Mouse (Mus musculus) forebrain, embryonic 13.5 days (tissue): ENCODE measurements around the gene Zfp964. TPM values are rescaled to one million over a fixed set of nuclear protein-coding genes. Genes with fewer than 3 reads are reported as not detected.
"Not testable (repeated sequence)": the region's sequence is repeated elsewhere in the genome, so short reads cannot be mapped to it uniquely, and the experiment has no call there.

Experiments
- ATAC-seq: fragments of 200-750 bp; cut with Nextera tagmentation; 2 replicates; pipeline ENCODE4 v1.8.0; 2017
- H3K27ac ChIP-seq: fragments of 300-500 bp; sonication (generic); 2 replicates; pipeline ENCODE4 v1.5.1; 2015; ENCODE audit warnings: inconsistent platforms, mild to moderate bottlenecking, moderate library complexity
- H3K27me3 ChIP-seq: fragments of 300-500 bp; sonication (generic); 2 replicates; pipeline ENCODE4 v1.6.1; 2015; ENCODE audit warnings: mild to moderate bottlenecking, inconsistent platforms
- H3K36me3 ChIP-seq: fragments of 300-500 bp; sonication (generic); 2 replicates; pipeline ENCODE4 v1.6.1; 2015; ENCODE audit warnings: mild to moderate bottlenecking, inconsistent platforms; ENCODE audit not compliant: poor library complexity, severe bottlenecking
- H3K4me1 ChIP-seq: fragments of 300-500 bp; sonication (generic); 2 replicates; pipeline ENCODE4 v1.6.1; 2015; ENCODE audit warnings: inconsistent platforms
- H3K4me2 ChIP-seq: fragments of 300-500 bp; sonication (generic); 2 replicates; pipeline ENCODE4 v1.6.1; 2015; ENCODE audit warnings: inconsistent platforms, mild to moderate bottlenecking, moderate library complexity
- H3K4me3 ChIP-seq: fragments of 300-500 bp; sonication (generic); 2 replicates; pipeline ENCODE4 v1.5.1; 2015; ENCODE audit warnings: mild to moderate bottlenecking, inconsistent platforms
- H3K9ac ChIP-seq: fragments of 300-500 bp; sonication (generic); 2 replicates; pipeline ENCODE4 v1.6.1; 2015; ENCODE audit warnings: mild to moderate bottlenecking, inconsistent platforms
- H3K9me3 ChIP-seq: fragments of 300-500 bp; sonication (generic); replicated peaks from 2 replicates; pipeline ENCODE4 v1.6.1; 2016; ENCODE audit warnings: inconsistent platforms
- WGBS: fragments of 180-500 bp; shearing (Covaris S2); methylation state at CpG from one replicate; pipeline ENCODE4 v1.1.7; 2015; 5-methylcytosine and 5-hydroxymethylcytosine counted together
- polyA plus RNA-seq: library from polyadenylated mRNA; unstranded; fragments of >200 nt; fragmentation: Nextera tagmentation; extraction: Ambion mirVana; gene quantifications from 2 replicates; pipeline ENCODE4 v1.2.1, GENCODE M21; 2015

Zfp964 gene
- polyA plus RNA-seq, result 1.9 TPM in 2 replicates

DNA sequence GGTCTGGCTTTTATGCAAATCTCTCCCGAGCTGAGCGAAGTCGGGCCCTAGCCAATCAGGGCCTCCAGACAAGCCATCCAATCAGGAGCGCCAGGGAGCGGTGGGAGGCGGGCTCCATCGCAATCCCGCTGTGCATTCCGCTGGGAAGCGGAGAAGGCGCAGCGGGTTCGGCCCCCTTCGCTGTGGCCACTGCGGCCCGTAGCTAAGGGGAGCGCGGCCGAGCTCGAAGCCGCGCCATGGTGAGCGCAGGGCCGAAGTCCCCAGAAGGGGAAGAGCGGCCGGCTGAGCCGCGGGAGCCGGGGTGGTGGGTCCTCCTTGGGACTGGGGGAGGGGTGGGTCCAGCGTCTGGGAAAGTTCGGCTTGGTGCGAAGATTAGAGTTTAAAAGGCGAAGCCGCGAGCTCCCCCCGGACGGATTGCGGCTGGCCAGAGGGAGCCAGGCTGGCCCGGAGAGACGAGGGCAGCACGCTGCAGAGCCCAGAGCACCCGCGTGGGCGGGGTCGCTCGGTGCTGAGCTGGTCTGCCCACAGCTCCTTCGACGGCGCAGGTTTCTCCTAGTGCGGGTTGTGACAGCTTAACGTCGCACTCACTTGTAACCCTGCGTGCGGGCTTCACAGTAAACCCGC, at the start of gene Zfp964:
TSS of gene Zfp964 (plus strand) at position 122 of the 624 bp plus-strand sequence.
- H3K27ac ChIP-seq, result peak within 1 kb of the TSS; percentile 82
- under 1% methylated on average over 53 of the region's 55 CpGs for WGBS
- peak within 1 kb of the TSS; percentile 65 for H3K4me3 ChIP-seq
- ATAC-seq, result peak; percentile 99
- peak within 1 kb of the TSS; percentile 89 for H3K4me2 ChIP-seq
- peak within 1 kb of the TSS; percentile 78 for H3K9ac ChIP-seq
- no peaks in the 10 kb centered on the region for H3K9me3 ChIP-seq
- H3K4me1 ChIP-seq, result peaks cover 8% of the 10 kb centered on the region; the same call in 1 of the 2 replicates
- peaks cover 2% of the 10 kb centered on the region; the same call in 1 of the 2 replicates for H3K27me3 ChIP-seq
- H3K36me3 ChIP-seq, result 0 out of 2 replicates have a peak, but pooled peaks cover under 1% of the 10 kb centered on the region

DNA sequence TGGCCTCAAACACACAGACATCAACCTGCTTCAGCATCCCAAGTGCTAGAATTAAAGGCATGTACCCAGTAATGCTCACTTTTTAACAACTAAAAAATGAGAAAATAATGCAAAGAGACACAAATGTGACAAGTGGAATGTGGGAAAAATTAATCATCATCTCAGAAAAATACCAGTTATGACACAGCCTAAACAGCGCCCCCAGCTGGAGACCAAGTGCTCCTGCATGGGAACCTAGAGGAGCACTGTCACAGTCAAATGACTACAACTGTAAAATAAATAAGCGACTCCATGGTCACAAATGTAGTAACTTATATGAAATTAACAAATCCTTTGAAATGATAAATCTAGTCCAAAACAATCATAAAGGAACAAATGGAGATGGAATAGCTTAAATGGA, 39.6 kb upstream of the Zfp964 start:
- H3K4me3 ChIP-seq, result no peak overlapping the region
- no peak overlapping the region for H3K27ac ChIP-seq
- H3K4me1 ChIP-seq, result no peaks in the 10 kb centered on the region
- no peak overlapping the region for H3K9ac ChIP-seq
- 63% methylated on average over 2 of the region's 2 CpGs for WGBS
- peaks cover 85% of the 10 kb centered on the region for H3K36me3 ChIP-seq
- H3K9me3 ChIP-seq, result no peaks in the 10 kb centered on the region
- H3K27me3 ChIP-seq, result no peaks in the 10 kb centered on the region
- ATAC-seq, result no peak
- H3K4me2 ChIP-seq, result no peak overlapping the region

DNA sequence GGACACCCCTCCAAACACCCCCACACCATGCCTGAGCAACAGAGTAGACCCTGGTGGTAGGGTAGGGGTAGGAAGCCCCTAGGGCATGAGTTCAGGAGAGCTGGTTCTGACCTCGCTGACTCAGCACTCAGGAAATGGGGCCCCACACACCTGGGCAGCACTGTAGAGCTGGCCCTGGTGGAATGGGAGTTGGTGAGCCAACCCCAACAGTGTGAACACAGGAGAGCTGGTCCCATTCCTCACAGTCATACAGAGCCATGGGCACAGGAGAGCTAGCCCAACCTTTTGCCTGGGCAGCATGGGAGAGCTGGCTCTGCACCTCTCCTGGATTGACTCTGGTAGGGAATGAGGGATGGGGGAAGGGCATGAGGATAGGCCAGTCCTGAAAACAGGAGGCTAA, 36.2 kb upstream of the Zfp964 start:
- peaks cover 2% of the 10 kb centered on the region for H3K4me1 ChIP-seq
- ATAC-seq, result 0 out of 2 replicates have a peak, but pooled peaks have one; percentile 19
- H3K4me3 ChIP-seq, result no peak overlapping the region
- H3K36me3 ChIP-seq, result peaks cover 54% of the 10 kb centered on the region
- no peaks in the 10 kb centered on the region for H3K27me3 ChIP-seq
- H3K9ac ChIP-seq, result no peak overlapping the region
- H3K4me2 ChIP-seq, result no peak overlapping the region
- no peaks in the 10 kb centered on the region for H3K9me3 ChIP-seq
- H3K27ac ChIP-seq, result no peak overlapping the region
- WGBS, result 92% methylated on average over 1 of the region's 1 CpGs

DNA sequence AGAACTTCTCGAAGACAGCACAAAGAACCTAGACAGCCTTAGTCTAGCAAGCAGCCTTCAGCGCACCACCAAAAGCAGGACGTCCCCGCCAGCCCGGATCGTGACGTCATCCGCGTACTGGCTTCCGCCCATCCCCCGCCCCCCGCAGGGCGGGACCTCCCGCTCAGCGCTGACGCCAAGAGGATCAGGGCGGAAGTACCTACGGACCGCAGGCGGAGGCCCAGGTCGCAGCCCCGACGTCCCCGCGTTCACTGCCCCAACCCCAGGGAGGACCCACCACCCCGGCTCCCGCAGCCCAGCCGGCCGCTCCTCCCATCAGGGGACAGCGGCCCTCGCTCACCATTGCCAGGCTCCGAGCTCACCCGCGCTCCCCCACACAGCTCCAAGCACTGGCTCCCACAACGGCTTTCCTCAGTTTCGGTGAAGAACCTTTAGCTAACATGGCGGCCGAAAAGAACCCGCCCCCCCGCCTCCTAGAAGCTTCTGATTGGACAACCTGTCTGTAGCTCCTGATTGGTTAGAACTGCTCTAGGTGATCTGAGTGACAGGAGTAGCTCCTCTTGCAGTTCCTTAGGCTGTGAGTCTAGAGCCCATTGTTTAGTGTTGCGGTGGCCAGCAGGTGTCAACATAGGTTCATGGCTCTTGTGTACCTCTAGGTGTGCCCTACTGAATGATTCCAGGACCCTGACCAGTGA, 29.0 kb upstream of the Zfp964 start, which contains the start of gene Zfp868:
TSS of gene Zfp868 (minus strand) at position 454 of the 695 bp plus-strand sequence.
- peak; percentile 99 for ATAC-seq
- Histone ChIP-seq H3K9me3 (no peaks in the 10 kb centered on the region), H3K27ac (peak within 1 kb of the TSS; percentile 98), H3K4me3 (peak within 1 kb of the TSS; percentile 72), H3K36me3 (0 out of 2 replicates have a peak, but pooled peaks cover 8% of the 10 kb centered on the region), H3K4me1 (peaks cover 14% of the 10 kb centered on the region), H3K9ac (peak within 1 kb of the TSS; percentile 91), H3K27me3 (no peaks in the 10 kb centered on the region), H3K4me2 (peak within 1 kb of the TSS; percentile 59)
- WGBS, result 1% methylated on average over 39 of the region's 41 CpGs

DNA sequence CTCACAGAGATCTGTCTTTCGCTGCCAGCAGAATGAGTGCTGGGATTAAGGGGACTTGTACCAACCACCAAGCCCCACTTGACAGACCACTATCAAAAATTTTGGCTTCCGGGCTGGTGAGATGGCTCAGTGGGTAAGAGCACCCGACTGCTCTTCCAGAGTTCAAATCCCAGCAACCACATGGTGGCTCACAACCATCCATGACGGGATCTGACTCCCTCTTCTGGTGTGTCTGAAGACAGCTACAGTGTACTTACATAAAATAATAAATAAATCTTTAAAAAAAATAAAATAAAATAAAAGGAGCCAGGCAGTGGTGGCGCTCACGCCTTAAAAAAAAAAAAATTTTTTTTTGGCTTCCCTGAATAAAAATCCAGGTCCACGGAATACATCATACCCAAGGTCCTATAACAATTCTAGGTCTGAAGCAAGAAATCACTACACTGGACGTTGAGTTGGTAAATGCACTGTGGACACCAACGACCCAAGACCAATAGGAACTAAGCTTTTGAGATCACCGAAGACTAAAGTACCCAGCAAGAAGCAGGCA, 396 bp upstream of the Zfp964 start:
- no peaks in the 10 kb centered on the region for H3K9me3 ChIP-seq
- H3K27me3 ChIP-seq, result peaks cover 2% of the 10 kb centered on the region; the same call in 1 of the 2 replicates
- 45% methylated on average over 10 of the region's 10 CpGs for WGBS
- H3K4me1 ChIP-seq, result peaks cover 8% of the 10 kb centered on the region; the same call in 1 of the 2 replicates
- peak overlapping the region; percentile 89 for H3K4me2 ChIP-seq
- no peak overlapping the region for H3K27ac ChIP-seq
- H3K36me3 ChIP-seq, result no peaks in the 10 kb centered on the region
- peak overlapping the region; percentile 78; the same call in 1 of the 2 replicates for H3K9ac ChIP-seq
- peak overlapping the region; percentile 65 for H3K4me3 ChIP-seq
- peak; percentile 2 for ATAC-seq

DNA sequence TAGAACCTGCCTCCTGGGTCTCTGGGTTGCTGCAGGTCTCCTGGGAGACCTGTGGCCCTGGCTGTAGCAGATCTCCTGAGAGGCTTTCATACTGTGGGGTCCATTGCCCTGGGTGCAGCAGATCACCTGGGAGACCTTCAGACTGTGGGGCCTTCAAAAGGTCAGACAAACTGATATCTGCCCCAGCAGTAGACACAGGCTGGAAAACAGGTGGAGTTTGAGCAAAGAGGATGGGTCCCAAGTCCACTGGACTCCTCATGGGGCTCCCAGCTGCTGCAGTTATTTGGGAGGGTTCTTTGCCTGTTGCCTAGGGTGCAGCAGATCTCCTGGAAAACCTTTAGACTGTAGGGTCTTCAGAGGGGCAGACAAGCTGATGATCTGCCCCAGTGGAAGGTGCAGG, 7.0 kb downstream of the Zfp964 start:
- Histone ChIP-seq H3K4me2 (no peak overlapping the region), H3K36me3 (peaks cover 28% of the 10 kb centered on the region), H3K27ac (no peak overlapping the region), H3K4me3 (no peak overlapping the region), H3K4me1 (no peaks in the 10 kb centered on the region), H3K9ac (no peak overlapping the region), H3K27me3 (no peaks in the 10 kb centered on the region), H3K9me3 (peaks cover 4% of the 10 kb centered on the region; the same call in 1 of the 2 replicates)
- no peak for ATAC-seq

DNA sequence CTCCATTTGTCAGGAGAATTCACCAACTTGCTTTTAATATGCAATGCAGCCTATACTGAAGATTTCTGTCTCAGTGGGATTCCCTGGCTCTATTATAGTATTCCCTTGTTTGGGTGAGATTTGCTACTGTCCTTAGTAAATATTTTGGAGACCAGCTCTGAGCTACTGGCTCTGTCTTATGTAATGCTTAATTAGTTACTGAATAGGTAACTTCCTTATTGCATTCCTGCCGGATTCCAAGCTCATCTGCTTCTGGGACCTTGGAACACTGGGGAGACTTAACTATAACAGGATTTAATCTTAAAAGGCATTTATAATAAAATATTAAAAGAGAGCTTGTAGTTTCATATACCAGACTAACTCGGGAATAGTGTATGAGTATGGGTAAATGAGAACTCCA, 10.8 kb downstream of the Zfp964 start:
- H3K4me2 ChIP-seq, H3K27ac ChIP-seq, H3K9me3 ChIP-seq, H3K4me3 ChIP-seq, H3K27me3 ChIP-seq, H3K4me1 ChIP-seq, H3K9ac ChIP-seq, ATAC-seq: not testable (repeated sequence)
- H3K36me3 ChIP-seq, result peaks cover 23% of the 10 kb centered on the region
- WGBS, result 81% methylated on average over 2 of the region's 2 CpGs

DNA sequence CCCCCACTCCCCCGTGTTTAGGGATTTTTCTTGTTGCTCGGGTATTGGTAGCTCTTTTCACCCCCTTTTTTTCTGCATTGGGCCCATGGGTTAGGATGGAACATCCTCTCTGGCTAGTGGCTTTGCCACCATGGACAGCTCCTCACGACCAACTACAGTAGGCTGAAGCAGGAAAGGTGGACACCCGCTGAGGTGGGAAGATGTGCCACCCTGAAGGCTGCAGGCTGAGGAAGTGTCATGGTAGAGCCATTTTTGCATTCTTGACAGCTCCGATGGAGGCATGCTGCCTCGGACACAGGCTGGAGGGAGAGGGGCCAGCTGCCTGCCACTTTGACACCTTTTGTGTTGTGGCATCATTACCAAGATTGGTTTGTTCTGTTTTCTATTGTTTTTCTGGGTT, 47.5 kb downstream of the Zfp964 start:
- Histone ChIP-seq H3K9me3 (no peaks in the 10 kb centered on the region; the same call in 1 of the 2 replicates), H3K27me3 (no peaks in the 10 kb centered on the region), H3K27ac (no peak overlapping the region), H3K4me2 (no peak overlapping the region), H3K36me3 (peaks cover 50% of the 10 kb centered on the region), H3K9ac (no peak overlapping the region), H3K4me1 (no peaks in the 10 kb centered on the region), H3K4me3 (no peak overlapping the region)
- WGBS, result 77% methylated on average over 5 of the region's 6 CpGs
- no peak for ATAC-seq

DNA sequence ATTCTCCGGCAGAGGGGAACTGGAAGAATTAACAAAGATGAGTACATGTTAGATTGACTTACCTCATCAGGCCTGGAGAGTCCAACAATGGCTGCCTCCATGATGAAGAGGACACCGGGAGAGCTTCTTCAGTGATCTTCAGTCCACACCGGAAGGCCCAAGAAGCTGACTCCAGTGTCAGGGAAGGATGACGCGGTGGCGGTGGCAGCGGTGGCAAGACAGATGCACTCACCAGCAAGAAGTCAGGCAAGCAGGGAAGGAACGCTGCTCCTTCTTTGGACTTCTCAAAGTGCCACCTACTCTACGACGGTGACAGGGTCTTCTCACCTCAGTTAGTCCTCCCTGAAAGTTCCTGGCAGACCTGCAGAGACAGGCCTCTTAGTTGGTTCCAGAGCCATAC, 56.3 kb downstream of the Zfp964 start, which contains the start of gene Zfp869:
TSS of gene Zfp869 (minus strand) at position 101 of the 400 bp plus-strand sequence.
- WGBS, result 98% methylated on average over 10 of the region's 10 CpGs
- not testable (repeated sequence) for H3K4me2 ChIP-seq, ATAC-seq, H3K9me3 ChIP-seq, H3K27ac ChIP-seq, H3K27me3 ChIP-seq, H3K9ac ChIP-seq, H3K4me3 ChIP-seq
- Histone ChIP-seq H3K36me3 (peaks cover 64% of the 10 kb centered on the region), H3K4me1 (peaks cover 25% of the 10 kb centered on the region)

DNA sequence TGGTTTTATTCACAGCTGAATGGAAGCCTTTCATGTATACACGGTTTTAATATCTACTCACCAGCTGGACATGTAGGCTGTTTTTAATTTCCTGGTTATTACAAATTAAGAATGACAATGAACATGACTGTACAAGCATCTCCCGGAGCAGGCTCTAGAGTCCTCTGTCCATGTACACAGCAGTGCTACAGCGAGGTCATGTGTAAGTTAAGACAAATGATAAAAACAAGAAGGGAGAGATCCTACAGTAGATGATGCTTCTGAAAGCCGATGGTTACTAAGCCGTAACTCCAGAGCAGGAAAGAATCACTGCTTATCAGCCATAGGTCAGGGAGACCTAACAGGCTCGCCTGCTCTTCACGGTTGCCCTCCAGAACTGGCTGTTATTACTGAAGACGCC, 59.2 kb downstream of the Zfp964 start:
- H3K9me3 ChIP-seq, result no peaks in the 10 kb centered on the region
- WGBS, result 91% methylated on average over 8 of the region's 8 CpGs
- no peak overlapping the region for H3K27ac ChIP-seq
- no peak overlapping the region for H3K9ac ChIP-seq
- H3K4me3 ChIP-seq, result no peak overlapping the region
- no peak for ATAC-seq
- peaks cover 28% of the 10 kb centered on the region for H3K4me1 ChIP-seq
- H3K4me2 ChIP-seq, result no peak overlapping the region
- H3K27me3 ChIP-seq, result no peaks in the 10 kb centered on the region
- peaks cover 35% of the 10 kb centered on the region for H3K36me3 ChIP-seq

DNA sequence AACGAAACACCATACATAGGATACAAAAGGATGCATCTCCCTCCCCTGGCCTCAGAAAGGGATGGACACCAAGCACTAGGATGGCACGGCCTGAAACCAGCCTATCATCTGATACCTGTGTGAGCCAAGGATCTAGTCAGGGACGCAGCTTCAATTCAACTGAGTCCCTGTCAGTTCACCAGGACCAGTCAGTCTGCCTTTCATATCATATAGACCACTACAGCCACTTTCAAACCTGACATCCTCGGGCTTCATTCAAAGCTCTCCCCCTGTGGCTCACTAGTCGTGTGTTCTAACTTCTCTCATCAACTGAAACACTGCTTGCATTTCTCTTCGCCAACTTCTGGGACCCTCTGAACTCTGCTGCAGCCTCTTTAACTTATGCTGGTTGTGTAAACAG, 61.1 kb downstream of the Zfp964 start:
- no peak for ATAC-seq
- WGBS, result 87% methylated on average over 6 of the region's 6 CpGs
- Histone ChIP-seq H3K9me3 (no peaks in the 10 kb centered on the region), H3K4me2 (peak overlapping the region; percentile 56), H3K27ac (no peak overlapping the region), H3K9ac (peak overlapping the region; percentile 23), H3K36me3 (peaks cover 18% of the 10 kb centered on the region; the same call in 1 of the 2 replicates), H3K27me3 (no peaks in the 10 kb centered on the region), H3K4me1 (peaks cover 28% of the 10 kb centered on the region), H3K4me3 (peak overlapping the region; percentile 89)
